Mouse (Mus musculus) hindbrain, embryonic 12.5 days (tissue): ENCODE data around the gene Ank. TPM values are rescaled to one million over a fixed set of nuclear protein-coding genes. Genes with fewer than 3 reads are reported as not detected.
"Not testable (repeated sequence)": the region's sequence is repeated elsewhere in the genome, so short reads cannot be mapped to it uniquely, and the experiment has no call there.

Source experiments
- ATAC-seq: fragments of 200-750 bp; cut with Nextera tagmentation; 2 replicates; pipeline ENCODE4 v1.8.0; 2017; ENCODE audit warnings: moderate TSS enrichment; ENCODE audit not compliant: low FRiP score
- H3K27ac ChIP-seq: fragments of 300-500 bp; sonication (generic); 2 replicates; pipeline ENCODE4 v1.5.1; 2016; ENCODE audit warnings: mild to moderate bottlenecking
- H3K27me3 ChIP-seq: fragments of 300-500 bp; sonication (generic); 2 replicates; pipeline ENCODE4 v1.6.1; 2016; ENCODE audit warnings: mild to moderate bottlenecking
- H3K36me3 ChIP-seq: fragments of 300-500 bp; sonication (generic); 2 replicates; pipeline ENCODE4 v1.6.1; 2016; ENCODE audit warnings: mild to moderate bottlenecking
- H3K4me1 ChIP-seq: fragments of 300-500 bp; sonication (generic); 2 replicates; pipeline ENCODE4 v1.6.1; 2016
- H3K4me2 ChIP-seq: fragments of 300-500 bp; sonication (generic); replicated peaks from 2 replicates; pipeline ENCODE4 v1.6.1; 2016; ENCODE audit warnings: mild to moderate bottlenecking
- H3K4me3 ChIP-seq: fragments of 300-500 bp; sonication (generic); 2 replicates; pipeline ENCODE4 v1.5.1; 2016; ENCODE audit warnings: mild to moderate bottlenecking
- H3K9ac ChIP-seq: fragments of 300-500 bp; sonication (generic); 2 replicates; pipeline ENCODE4 v1.6.1; 2016; ENCODE audit warnings: mild to moderate bottlenecking, moderate library complexity
- H3K9me3 ChIP-seq: fragments of 300-500 bp; sonication (generic); replicated peaks from 2 replicates; pipeline ENCODE4 v1.6.1; 2016; ENCODE audit warnings: mild to moderate bottlenecking
- WGBS: fragments of 180-500 bp; shearing (Covaris S2); methylation state at CpG from one replicate; pipeline ENCODE4 v1.1.7; 2016; 5-methylcytosine and 5-hydroxymethylcytosine counted together
- polyA plus RNA-seq: library from polyadenylated mRNA; unstranded; fragments of >200 nt; fragmentation: Nextera tagmentation; extraction: Ambion mirVana; gene quantifications from 2 replicates; pipeline ENCODE4 v1.2.1, GENCODE M21; 2016

Ank gene
- polyA plus RNA-seq, 1 experiment from 2014 or later = 15.2 TPM

DNA sequence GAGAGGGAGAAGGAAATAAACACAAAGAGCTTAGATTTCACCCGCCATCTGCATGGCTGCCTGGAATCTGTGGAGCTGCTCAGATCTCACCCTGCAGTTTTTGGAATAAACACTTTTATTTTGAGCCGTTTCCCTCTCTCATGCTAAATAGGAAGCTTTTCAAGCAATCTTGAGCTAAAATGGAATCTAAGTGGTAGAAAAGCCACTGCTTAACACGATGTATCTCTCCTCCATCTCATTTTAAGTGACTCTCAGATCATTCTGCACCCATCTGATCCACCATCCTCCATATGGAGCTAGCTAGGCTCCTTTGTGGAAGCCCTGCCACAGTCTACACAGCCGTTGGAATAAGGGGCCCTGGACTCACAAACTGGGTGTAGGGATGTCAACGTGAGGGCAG lies 15.8 kb upstream of the Ank start:
- Histone ChIP-seq H3K36me3 (no peaks in the 10 kb centered on the region), H3K4me3 (no peak overlapping the region), H3K27me3 (no peaks in the 10 kb centered on the region), H3K27ac (no peak overlapping the region), H3K9ac (no peak overlapping the region), H3K9me3 (no peaks in the 10 kb centered on the region), H3K4me2 (no peak overlapping the region), H3K4me1 (no peaks in the 10 kb centered on the region)
- 78% methylated on average over 5 of the region's 5 CpGs for WGBS
- no peak for ATAC-seq

- WGBS = 90% methylated on average over 3 of the region's 3 CpGs
- no peak overlapping the region for H3K9ac ChIP-seq
Observed at GRCm38 (mm10) chr15:27451760-27452159, 14.7 kb upstream of the Ank start.

DNA sequence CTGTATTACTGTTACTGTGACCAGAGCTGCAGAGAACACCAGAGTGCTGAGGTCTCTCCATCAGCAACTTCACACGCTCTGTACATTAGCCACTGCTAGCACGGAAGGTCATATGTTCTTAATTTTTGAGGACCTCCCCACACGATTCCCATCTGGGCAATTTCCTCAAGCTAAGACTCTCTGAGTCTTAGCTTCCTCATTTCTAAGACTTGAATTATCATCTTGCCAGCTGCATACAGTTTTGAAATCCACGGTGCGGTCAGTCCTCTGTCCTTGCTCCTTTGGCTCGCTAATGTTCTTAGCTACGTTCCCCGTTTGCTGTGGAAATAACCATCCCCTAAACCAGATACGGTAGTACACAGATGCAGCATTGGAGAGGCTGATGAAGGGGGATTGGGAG lies 14.0 kb upstream of the Ank start:
- Histone ChIP-seq H3K27me3 (no peaks in the 10 kb centered on the region), H3K9me3 (no peaks in the 10 kb centered on the region), H3K4me1 (no peaks in the 10 kb centered on the region), H3K4me3 (no peak overlapping the region), H3K27ac (no peak overlapping the region), H3K4me2 (no peak overlapping the region), H3K36me3 (no peaks in the 10 kb centered on the region), H3K9ac (no peak overlapping the region)
- 81% methylated on average over 9 of the region's 9 CpGs for WGBS
- ATAC-seq = no peak

More at GRCm38 (mm10) chr15:27451760-27452159, 14.7 kb upstream of the Ank start:
- no peak overlapping the region for H3K4me2 ChIP-seq
- no peaks in the 10 kb centered on the region for H3K36me3 ChIP-seq
- no peaks in the 10 kb centered on the region for H3K9me3 ChIP-seq
- H3K4me3 ChIP-seq = no peak overlapping the region
- no peaks in the 10 kb centered on the region for H3K27me3 ChIP-seq
- H3K27ac ChIP-seq = no peak overlapping the region
- ATAC-seq = no peak
- H3K4me1 ChIP-seq = no peaks in the 10 kb centered on the region

GRCm38 (mm10) chr15:27457001-27457400 lies 9.5 kb upstream of the Ank start:
- no peak for ATAC-seq
- Histone ChIP-seq H3K4me3 (no peak overlapping the region), H3K27me3 (no peaks in the 10 kb centered on the region), H3K36me3 (no peaks in the 10 kb centered on the region), H3K4me1 (peaks cover 11% of the 10 kb centered on the region), H3K9ac (no peak overlapping the region), H3K4me2 (no peak overlapping the region), H3K9me3 (no peaks in the 10 kb centered on the region), H3K27ac (no peak overlapping the region)
- WGBS = 87% methylated on average over 2 of the region's 2 CpGs

DNA sequence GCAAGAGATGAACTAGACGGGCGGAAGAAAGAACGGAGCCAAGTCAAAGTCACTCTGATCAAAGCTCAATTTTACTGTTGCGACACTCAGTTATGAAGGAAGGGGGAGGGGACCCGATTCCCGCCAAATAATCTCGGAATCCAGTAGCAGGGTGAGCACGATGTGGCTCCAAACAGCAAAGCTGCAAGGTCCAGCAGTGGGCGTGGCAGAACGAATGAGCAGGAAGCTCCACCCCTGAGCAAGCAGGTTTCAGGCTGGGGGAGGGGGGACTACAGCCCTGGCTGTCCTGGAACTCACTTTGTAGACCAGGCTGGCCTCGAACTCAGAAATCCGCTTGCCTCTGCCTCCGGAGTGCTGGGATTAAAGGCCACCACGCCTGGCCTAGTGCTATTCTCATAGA lies 6.7 kb upstream of the Ank start:
- not testable (repeated sequence) for H3K9me3 ChIP-seq, H3K9ac ChIP-seq, ATAC-seq, H3K36me3 ChIP-seq, H3K4me2 ChIP-seq, H3K27me3 ChIP-seq, H3K4me3 ChIP-seq, H3K27ac ChIP-seq
- peaks cover 12% of the 10 kb centered on the region for H3K4me1 ChIP-seq
- WGBS = 56% methylated on average over 14 of the region's 14 CpGs

- H3K4me3 ChIP-seq = no peak overlapping the region
- WGBS = 34% methylated on average over 12 of the region's 12 CpGs
- H3K27me3 ChIP-seq = no peaks in the 10 kb centered on the region
- no peaks in the 10 kb centered on the region for H3K9me3 ChIP-seq
- no peak for ATAC-seq
- peak overlapping the region; percentile 23; the same call in 1 of the 2 replicates for H3K27ac ChIP-seq
- H3K9ac ChIP-seq = no peak overlapping the region
- H3K4me2 ChIP-seq = no peak overlapping the region
- peaks cover 12% of the 10 kb centered on the region for H3K4me1 ChIP-seq
- no peaks in the 10 kb centered on the region for H3K36me3 ChIP-seq
Observed at GRCm38 (mm10) chr15:27461336-27462245, 4.9 kb upstream of the Ank start.

DNA sequence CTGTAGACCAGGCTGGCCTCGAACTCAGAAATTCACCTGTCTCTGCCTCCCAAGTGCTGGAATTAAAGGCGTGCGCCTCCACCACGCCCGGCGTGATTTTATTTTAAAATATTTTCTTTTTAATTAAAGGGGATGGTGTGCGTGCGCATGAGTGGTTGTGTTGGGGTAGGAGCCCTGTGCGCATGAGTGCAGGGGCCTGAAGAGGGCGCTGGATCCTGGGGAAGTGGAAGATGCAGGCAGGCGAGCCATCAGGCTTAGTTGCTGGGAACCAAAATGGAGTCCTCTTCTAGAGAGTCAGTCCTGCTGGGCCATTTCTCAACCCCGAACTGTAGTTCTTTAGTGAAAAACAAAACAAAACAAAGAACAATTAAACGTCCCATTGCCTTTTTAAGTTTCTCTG lies 2.6 kb upstream of the Ank start:
- WGBS = 91% methylated on average over 13 of the region's 13 CpGs
- no peak overlapping the region for H3K4me3 ChIP-seq
- H3K9ac ChIP-seq = no peak overlapping the region
- H3K4me1 ChIP-seq = peaks cover 21% of the 10 kb centered on the region
- H3K4me2 ChIP-seq = no peak overlapping the region
- H3K27ac ChIP-seq = no peak overlapping the region
- ATAC-seq = no peak
- no peaks in the 10 kb centered on the region for H3K36me3 ChIP-seq
- no peaks in the 10 kb centered on the region for H3K27me3 ChIP-seq
- H3K9me3 ChIP-seq = no peaks in the 10 kb centered on the region

GRCm38 (mm10) chr15:27465391-27466005 lies 979 bp upstream of the Ank start:
- H3K9ac ChIP-seq = peak overlapping the region; percentile 88
- no peaks in the 10 kb centered on the region for H3K9me3 ChIP-seq
- peak overlapping the region; percentile 68 for H3K4me2 ChIP-seq
- H3K27ac ChIP-seq = peak overlapping the region; percentile 95
- H3K4me3 ChIP-seq = peak overlapping the region; percentile 77
- H3K4me1 ChIP-seq = peaks cover 24% of the 10 kb centered on the region
- ATAC-seq = 0 out of 2 replicates have a peak, but pooled peaks have one; percentile 51
- WGBS = 21% methylated on average over 8 of the region's 8 CpGs
- no peaks in the 10 kb centered on the region for H3K36me3 ChIP-seq
- H3K27me3 ChIP-seq = no peaks in the 10 kb centered on the region

GRCm38 (mm10) chr15:27467081-27467491 lies 609 bp downstream of the Ank start:
- Histone ChIP-seq H3K9ac (peak overlapping the region; percentile 88), H3K27ac (peak overlapping the region; percentile 95), H3K4me2 (peak overlapping the region; percentile 68), H3K4me3 (peak overlapping the region; percentile 77), H3K9me3 (no peaks in the 10 kb centered on the region), H3K27me3 (no peaks in the 10 kb centered on the region), H3K36me3 (no peaks in the 10 kb centered on the region), H3K4me1 (peaks cover 12% of the 10 kb centered on the region; the same call in 1 of the 2 replicates)
- ATAC-seq = peak; percentile 53
- under 1% methylated on average over 25 of the region's 25 CpGs for WGBS

GRCm38 (mm10) chr15:27467641-27468040 lies 1.2 kb downstream of the Ank start:
- no peak for ATAC-seq
- H3K4me2 ChIP-seq = peak overlapping the region; percentile 68
- no peaks in the 10 kb centered on the region for H3K36me3 ChIP-seq
- H3K9ac ChIP-seq = peak overlapping the region; percentile 88
- H3K9me3 ChIP-seq = no peaks in the 10 kb centered on the region
- H3K27ac ChIP-seq = peak overlapping the region; percentile 12; the same call in 1 of the 2 replicates
- peak overlapping the region; percentile 77 for H3K4me3 ChIP-seq
- peaks cover 17% of the 10 kb centered on the region; the same call in 1 of the 2 replicates for H3K4me1 ChIP-seq
- no peaks in the 10 kb centered on the region for H3K27me3 ChIP-seq
- 9% methylated on average over 7 of the region's 7 CpGs for WGBS

DNA sequence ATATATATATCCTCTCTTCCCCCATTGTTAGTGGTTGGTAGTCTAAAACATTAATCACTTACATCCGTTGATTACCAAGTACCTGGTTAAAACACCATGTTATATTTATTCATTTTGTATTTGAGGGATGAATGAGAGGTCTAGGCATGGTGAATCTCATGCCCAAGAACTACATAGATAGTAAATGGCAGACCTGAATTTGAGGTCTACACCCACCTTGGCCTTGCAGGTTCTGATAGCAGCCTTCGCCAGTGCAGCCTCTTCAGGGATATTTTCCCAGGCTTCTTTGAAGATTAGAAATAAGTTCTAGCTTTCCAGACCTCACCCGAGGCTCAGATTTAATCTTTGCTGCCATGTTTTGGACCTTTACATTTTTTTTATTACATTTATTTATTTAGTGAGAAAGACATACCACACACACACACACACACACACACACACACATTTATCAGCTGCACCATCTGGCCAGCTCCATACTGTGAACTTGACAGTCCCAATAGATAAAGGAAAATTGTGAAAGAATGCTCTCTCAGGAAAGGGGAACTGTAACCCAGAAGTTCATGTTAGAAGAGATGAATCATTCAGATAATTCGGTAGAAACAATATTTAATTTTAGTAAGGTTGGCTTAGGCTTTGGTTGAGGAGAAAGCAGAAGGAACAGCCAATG lies 2.5 kb downstream of the Ank start:
- no peak for ATAC-seq
- no peak overlapping the region for H3K27ac ChIP-seq
- no peak overlapping the region for H3K9ac ChIP-seq
- WGBS = 92% methylated on average over 4 of the region's 4 CpGs
- H3K27me3 ChIP-seq = no peaks in the 10 kb centered on the region
- H3K4me3 ChIP-seq = no peak overlapping the region
- H3K9me3 ChIP-seq = no peaks in the 10 kb centered on the region
- no peak overlapping the region for H3K4me2 ChIP-seq
- no peaks in the 10 kb centered on the region for H3K36me3 ChIP-seq
- H3K4me1 ChIP-seq = peaks cover 17% of the 10 kb centered on the region; the same call in 1 of the 2 replicates

- H3K9ac ChIP-seq, H3K27me3 ChIP-seq, H3K9me3 ChIP-seq, H3K36me3 ChIP-seq, H3K4me2 ChIP-seq, H3K27ac ChIP-seq, ATAC-seq, H3K4me3 ChIP-seq: not testable (repeated sequence)
- H3K4me1 ChIP-seq = peaks cover 17% of the 10 kb centered on the region; the same call in 1 of the 2 replicates
- WGBS = 58% methylated on average over 3 of the region's 3 CpGs
Observed at GRCm38 (mm10) chr15:27470346-27470745, 3.9 kb downstream of the Ank start.
